Mouse (Mus musculus) CD4-positive, CD25-positive, alpha-beta regulatory T cell, adult 4 months (primary cell): ENCODE measurements around the gene Myh10. TPM values are rescaled to one million over a fixed set of nuclear protein-coding genes. Genes with fewer than 3 reads are reported as not detected.

Experiments used
- ATAC-seq: one replicate; pipeline ENCODE4 v1.8.0; 2017
- polyA plus RNA-seq, 2 experiments: library from polyadenylated mRNA; unstranded; fragments of 100-300 nt; shearing (Covaris generic); gene quantifications; one replicate each; pipeline ENCODE4 v1.2.1; 2017

The Myh10 gene
- polyA plus RNA-seq, 2 experiments from 2014 or later = 1.5 to 5.2 TPM

- ATAC-seq = no peak
These were observed 56.8 kb downstream of the Myh10 start for GRCm38 (mm10) chr11:68748121-68748520.

- no peak for ATAC-seq
These were observed 58.8 kb downstream of the Myh10 start for GRCm38 (mm10) chr11:68750206-68750605.

- no peak for ATAC-seq
These were observed 59.6 kb downstream of the Myh10 start for GRCm38 (mm10) chr11:68750938-68751337.

- no peak for ATAC-seq
These were observed 62.9 kb downstream of the Myh10 start for GRCm38 (mm10) chr11:68754283-68754682.

- ATAC-seq = no peak
These were observed 65.3 kb downstream of the Myh10 start for GRCm38 (mm10) chr11:68756456-68757348.

GRCm38 (mm10) chr11:68759691-68760090 lies 68.3 kb downstream of the Myh10 start:
- ATAC-seq = no peak

GRCm38 (mm10) chr11:68761155-68761554 lies 69.8 kb downstream of the Myh10 start:
- ATAC-seq = no peak

GRCm38 (mm10) chr11:68761664-68762063 lies 70.3 kb downstream of the Myh10 start:
- ATAC-seq = no peak

- no peak for ATAC-seq
These were observed 73.3 kb downstream of the Myh10 start for GRCm38 (mm10) chr11:68764622-68765021.

- ATAC-seq = no peak
These were observed 76.6 kb downstream of the Myh10 start for GRCm38 (mm10) chr11:68767762-68768542.

GRCm38 (mm10) chr11:68769770-68770510 lies 78.6 kb downstream of the Myh10 start:
- ATAC-seq = no peak

- ATAC-seq = no peak
These were observed 84.8 kb downstream of the Myh10 start for GRCm38 (mm10) chr11:68776147-68776655.

GRCm38 (mm10) chr11:68777933-68778332 lies 86.6 kb downstream of the Myh10 start:
- ATAC-seq = no peak

- ATAC-seq = no peak
These were observed 87.5 kb downstream of the Myh10 start for GRCm38 (mm10) chr11:68778855-68779254.

GRCm38 (mm10) chr11:68779735-68780465 lies 88.5 kb downstream of the Myh10 start:
- no peak for ATAC-seq

GRCm38 (mm10) chr11:68780466-68781114 lies 89.2 kb downstream of the Myh10 start:
- ATAC-seq = no peak

- no peak for ATAC-seq
These were observed 91.0 kb downstream of the Myh10 start for GRCm38 (mm10) chr11:68782336-68782735.

- no peak for ATAC-seq
These were observed 94.5 kb downstream of the Myh10 start for GRCm38 (mm10) chr11:68785813-68786212.

- no peak for ATAC-seq
These were observed 95.9 kb downstream of the Myh10 start for GRCm38 (mm10) chr11:68787222-68787621.

GRCm38 (mm10) chr11:68790720-68791119 lies 99.4 kb downstream of the Myh10 start:
- no peak for ATAC-seq

GRCm38 (mm10) chr11:68791794-68792193 lies 100.4 kb downstream of the Myh10 start:
- ATAC-seq = no peak
